Mouse (Mus musculus) brain, embryonic 14.5 days (tissue): ENCODE results near the gene Klrg1.

Experiments
- CTCF ChIP-seq: fragments of 200-500 bp; IDR thresholded peaks from 2 replicates; pipeline ENCODE4 v1.5.1; 2012; ENCODE audit warnings: inconsistent platforms, mild to moderate bottlenecking, moderate library complexity, borderline replicate concordance; ENCODE audit not compliant: insufficient read depth, insufficient read length; ENCODE audit errors: extremely low read depth
- POLR2A ChIP-seq: fragments of 200-500 bp; IDR thresholded peaks from 2 replicates; pipeline ENCODE4 v1.6.1; 2012; ENCODE audit warnings: mild to moderate bottlenecking, inconsistent platforms, borderline replicate concordance; ENCODE audit not compliant: poor library complexity, insufficient read depth, insufficient read length, severe bottlenecking; ENCODE audit errors: extremely low read depth

DNA sequence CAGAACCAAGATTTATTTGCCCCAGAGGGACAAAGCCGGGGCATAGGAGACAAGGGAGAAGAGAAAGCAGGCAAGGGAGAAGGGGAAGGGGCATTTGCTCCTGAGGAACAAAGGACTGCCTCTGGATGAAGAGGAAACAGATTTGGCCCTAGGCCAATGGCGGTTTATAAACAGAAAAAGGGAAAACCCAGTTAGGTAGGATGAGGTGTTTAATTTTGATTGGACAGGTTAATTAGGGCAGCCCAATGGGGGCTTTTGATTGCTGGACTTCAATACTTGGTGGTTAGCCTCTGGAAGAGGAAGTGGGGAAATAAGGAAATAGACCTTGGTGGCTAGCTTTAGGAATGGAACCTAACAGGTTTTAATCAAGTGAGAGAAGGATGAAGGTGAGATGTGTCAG lies 9.5 kb upstream of the Klrg1 start:
- TF ChIP-seq POLR2A (no peak), CTCF (no peak)
